Mouse (Mus musculus) bone marrow macrophage, adult 2 months (primary cell): ENCODE data around the gene Lrrc8e.

Experiments used
- CTCF ChIP-seq: IDR thresholded peaks from 2 replicates; pipeline ENCODE4 v1.5.1; 2012; ENCODE audit warnings: low read depth, mild to moderate bottlenecking, low read length, moderate library complexity
- POLR2A ChIP-seq: IDR thresholded peaks from 2 replicates; pipeline ENCODE4 v1.6.1; 2012; ENCODE audit warnings: mild to moderate bottlenecking, low read depth, low read length, borderline replicate concordance

GRCm38 (mm10) chr8:4239193-4239890, 12.7 kb downstream of the Lrrc8e start:
- no peak for TF ChIP-seq POLR2A
- no peak for TF ChIP-seq CTCF
